Mouse (Mus musculus) embryonic facial prominence, embryonic 14.5 days (tissue): ENCODE measurements around the gene Adam10. TPM values are rescaled to one million over a fixed set of nuclear protein-coding genes. Genes with fewer than 3 reads are reported as not detected.

Experiments used
- ATAC-seq: fragments of 200-750 bp; cut with Nextera tagmentation; 2 replicates; pipeline ENCODE4 v1.8.0; 2017; ENCODE audit warnings: low read depth, moderate number of reproducible peaks, moderate TSS enrichment
- DNase-seq: peaks from one replicate; pipeline ENCODE4 v3.0.0-alpha.2; 2015; ENCODE audit warnings: low spot score
- H3K27ac ChIP-seq: fragments of 300-500 bp; sonication (generic); replicated peaks from 2 replicates; pipeline ENCODE4 v1.5.1; 2014; ENCODE audit warnings: low read depth, mild to moderate bottlenecking, low read length, moderate library complexity
- H3K27me3 ChIP-seq: fragments of 300-500 bp; sonication (generic); replicated peaks from 2 replicates; pipeline ENCODE4 v1.6.1; 2014; ENCODE audit warnings: low read length; ENCODE audit not compliant: control insufficient read depth, insufficient read depth
- H3K36me3 ChIP-seq: fragments of 300-500 bp; sonication (generic); 2 replicates; pipeline ENCODE4 v1.6.1; 2014; ENCODE audit warnings: low read length, mixed read lengths; ENCODE audit not compliant: control insufficient read depth, insufficient read depth
- H3K4me1 ChIP-seq: fragments of 300-500 bp; sonication (generic); 2 replicates; pipeline ENCODE4 v1.6.1; 2014; ENCODE audit warnings: antibody characterized with exemption, low read length; ENCODE audit not compliant: control insufficient read depth, insufficient read depth
- H3K4me2 ChIP-seq: fragments of 300-500 bp; sonication (generic); 2 replicates; pipeline ENCODE4 v1.6.1; 2014; ENCODE audit warnings: low read depth, mild to moderate bottlenecking, low read length, moderate library complexity, mixed read lengths
- H3K4me3 ChIP-seq: fragments of 300-500 bp; sonication (generic); 2 replicates; pipeline ENCODE4 v1.5.1; 2014; ENCODE audit warnings: low read depth, mild to moderate bottlenecking, low read length
- H3K9ac ChIP-seq: fragments of 300-500 bp; sonication (generic); 2 replicates; pipeline ENCODE4 v1.6.1; 2014; ENCODE audit warnings: low read depth, mild to moderate bottlenecking, low read length, moderate library complexity, mixed read lengths
- H3K9me3 ChIP-seq: fragments of 300-500 bp; sonication (generic); 2 replicates; pipeline ENCODE4 v1.6.1; 2016; ENCODE audit warnings: low read length; ENCODE audit not compliant: control insufficient read depth
- WGBS: fragments of 180-500 bp; shearing (Covaris S2); extraction: QIAGEN DNeasy Blood & Tissue Kit; methylation state at CpG from one replicate; pipeline ENCODE4 v1.1.7; 2014; 5-methylcytosine and 5-hydroxymethylcytosine counted together
- polyA plus RNA-seq: library from polyadenylated mRNA; unstranded; fragments of >200 nt; fragmentation: Nextera tagmentation; extraction: Ambion mirVana; gene quantifications from 2 replicates; pipeline ENCODE4 v1.2.1, GENCODE M21; 2014

Gene Adam10
- polyA plus RNA-seq, 1 experiment from 2014 or later = 63.5 TPM

GRCm38 (mm10) chr9:70682202-70682601, 3.4 kb downstream of the Adam10 start:
- no peaks in the 10 kb centered on the region for H3K9me3 ChIP-seq
- peaks cover 12% of the 10 kb centered on the region for H3K4me1 ChIP-seq
- WGBS = 82% methylated on average over 1 of the region's 1 CpGs
- H3K36me3 ChIP-seq = no peaks in the 10 kb centered on the region
- H3K4me3 ChIP-seq = no peak overlapping the region
- H3K4me2 ChIP-seq = no peak overlapping the region
- no peak for DNase-seq
- no peak overlapping the region for H3K27ac ChIP-seq
- no peak overlapping the region for H3K9ac ChIP-seq
- ATAC-seq = no peak
- no peaks in the 10 kb centered on the region for H3K27me3 ChIP-seq

- DNase-seq = no peak
- H3K27me3 ChIP-seq = no peaks in the 10 kb centered on the region
- 86% methylated on average over 2 of the region's 2 CpGs for WGBS
- no peak overlapping the region for H3K27ac ChIP-seq
- no peak overlapping the region for H3K4me3 ChIP-seq
- ATAC-seq = no peak
- H3K9me3 ChIP-seq = no peaks in the 10 kb centered on the region
- no peak overlapping the region for H3K9ac ChIP-seq
- no peaks in the 10 kb centered on the region for H3K36me3 ChIP-seq
- H3K4me1 ChIP-seq = no peaks in the 10 kb centered on the region
- no peak overlapping the region for H3K4me2 ChIP-seq
Measured at GRCm38 (mm10) chr9:70688301-70688968, 9.6 kb downstream of the Adam10 start.

- no peaks in the 10 kb centered on the region for H3K4me1 ChIP-seq
- H3K9me3 ChIP-seq = no peaks in the 10 kb centered on the region
- H3K27me3 ChIP-seq = no peaks in the 10 kb centered on the region
- H3K4me3 ChIP-seq = no peak overlapping the region
- whole genome bisulfite sequencing = 78% methylated on average over 3 of the region's 3 CpGs
- H3K36me3 ChIP-seq = no peaks in the 10 kb centered on the region
- no peak for ATAC-seq
- H3K9ac ChIP-seq = no peak overlapping the region
- no peak overlapping the region for H3K27ac ChIP-seq
- DNase-seq = no peak
- H3K4me2 ChIP-seq = no peak overlapping the region
Measured at GRCm38 (mm10) chr9:70689926-70690325, 11.1 kb downstream of the Adam10 start.

GRCm38 (mm10) chr9:70690579-70690978, 11.8 kb downstream of the Adam10 start:
- no peaks in the 10 kb centered on the region for H3K9me3 ChIP-seq
- no peak overlapping the region for H3K4me3 ChIP-seq
- no peak overlapping the region for H3K9ac ChIP-seq
- H3K4me1 ChIP-seq = no peaks in the 10 kb centered on the region
- DNase-seq (no peak), ATAC-seq (no peak)
- no peak overlapping the region for H3K27ac ChIP-seq
- H3K4me2 ChIP-seq = no peak overlapping the region
- H3K27me3 ChIP-seq = no peaks in the 10 kb centered on the region
- no peaks in the 10 kb centered on the region for H3K36me3 ChIP-seq

- Histone ChIP-seq H3K9me3 (no peaks in the 10 kb centered on the region), H3K4me2 (no peak overlapping the region), H3K27ac (no peak overlapping the region), H3K27me3 (no peaks in the 10 kb centered on the region), H3K9ac (no peak overlapping the region), H3K4me3 (no peak overlapping the region), H3K4me1 (no peaks in the 10 kb centered on the region), H3K36me3 (no peaks in the 10 kb centered on the region)
- no peak for ATAC-seq
- no peak for DNase-seq
- WGBS = 69% methylated on average over 2 of the region's 2 CpGs
Measured at GRCm38 (mm10) chr9:70691772-70692693, 13.2 kb downstream of the Adam10 start.

- Histone ChIP-seq H3K27ac (no peak overlapping the region), H3K4me3 (no peak overlapping the region), H3K9ac (no peak overlapping the region), H3K36me3 (no peaks in the 10 kb centered on the region), H3K27me3 (no peaks in the 10 kb centered on the region), H3K4me1 (no peaks in the 10 kb centered on the region), H3K9me3 (peaks cover 3% of the 10 kb centered on the region; the same call in 1 of the 2 replicates), H3K4me2 (no peak overlapping the region)
- ATAC-seq (no peak), DNase-seq (no peak)
- WGBS = 94% methylated on average over 2 of the region's 2 CpGs
Measured at GRCm38 (mm10) chr9:70695723-70696122, 16.9 kb downstream of the Adam10 start.

- ATAC-seq = no peak
- no peak overlapping the region for H3K27ac ChIP-seq
- H3K4me1 ChIP-seq = 0 out of 2 replicates have a peak, but pooled peaks cover 3% of the 10 kb centered on the region
- no peak overlapping the region for H3K9ac ChIP-seq
- no peak overlapping the region for H3K4me2 ChIP-seq
- no peaks in the 10 kb centered on the region for H3K36me3 ChIP-seq
- H3K4me3 ChIP-seq = no peak overlapping the region
- 86% methylated on average over 1 of the region's 1 CpGs for WGBS
- no peaks in the 10 kb centered on the region for H3K27me3 ChIP-seq
- H3K9me3 ChIP-seq = peaks cover 3% of the 10 kb centered on the region; the same call in 1 of the 2 replicates
- no peak for DNase-seq
Measured at GRCm38 (mm10) chr9:70698090-70698489, 19.3 kb downstream of the Adam10 start.

- H3K9me3 ChIP-seq = no peaks in the 10 kb centered on the region
- H3K9ac ChIP-seq = no peak overlapping the region
- no peak overlapping the region for H3K4me3 ChIP-seq
- no peak for DNase-seq
- H3K27ac ChIP-seq = no peak overlapping the region
- H3K27me3 ChIP-seq = no peaks in the 10 kb centered on the region
- no peak for ATAC-seq
- H3K36me3 ChIP-seq = peaks cover 12% of the 10 kb centered on the region; the same call in 1 of the 2 replicates
- no peak overlapping the region for H3K4me2 ChIP-seq
- WGBS = 95% methylated on average over 5 of the region's 5 CpGs
- 0 out of 2 replicates have a peak, but pooled peaks cover 3% of the 10 kb centered on the region for H3K4me1 ChIP-seq
Measured at GRCm38 (mm10) chr9:70703597-70704203, 24.9 kb downstream of the Adam10 start.
